Mouse (Mus musculus) forelimb bud, embryonic 11.5 days (tissue): ENCODE data around the gene Inafm2.

ENCODE experiments used
- DNase-seq: peaks from one replicate; pipeline ENCODE4 v3.0.0-alpha.2; 2012; ENCODE audit warnings: low read depth, low spot score

Inafm2 gene

DNA sequence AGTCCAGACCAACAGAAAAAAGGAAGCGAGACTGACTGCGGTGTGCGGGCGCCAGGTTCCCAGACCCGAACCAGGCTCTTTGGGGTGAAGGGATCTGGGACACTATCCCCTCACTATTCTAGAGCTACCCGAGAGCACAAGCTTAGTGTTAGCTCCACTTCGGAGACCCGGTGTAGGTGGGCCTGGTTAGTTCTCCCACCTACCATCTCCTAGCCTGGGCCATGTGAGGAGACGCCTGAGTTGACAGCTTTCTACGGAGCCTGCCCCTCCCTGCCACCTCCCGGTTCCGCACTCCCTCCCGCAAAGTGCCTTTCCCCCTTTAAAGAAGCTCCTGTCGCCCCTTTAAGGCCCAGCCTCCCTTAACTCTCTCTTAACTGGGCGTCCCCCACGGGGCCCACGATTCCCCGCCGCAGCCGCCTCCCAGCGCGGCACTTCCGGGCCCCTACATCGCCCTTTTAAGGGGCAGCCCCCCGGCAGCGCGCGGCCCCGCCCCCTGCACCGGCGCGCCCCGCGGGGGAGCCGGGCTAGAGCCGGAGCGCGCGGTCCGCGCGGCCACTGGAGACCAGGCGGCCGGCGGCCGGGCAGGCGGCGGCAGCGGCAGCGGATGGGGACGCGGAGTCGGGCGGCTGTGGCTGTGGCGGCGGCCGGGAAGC lies at the start of gene Inafm2:
TSS of gene Inafm2 (plus strand) at position 527 of the 653 bp plus-strand sequence.
- peak; percentile 88 for DNase-seq

- DNase-seq, result no peak
These were observed 48.9 kb upstream of the Inafm2 start for GRCm38 (mm10) chr2:118696451-118697308.

- no peak for DNase-seq
These were observed 48.2 kb upstream of the Inafm2 start for GRCm38 (mm10) chr2:118697311-118697877.

DNA sequence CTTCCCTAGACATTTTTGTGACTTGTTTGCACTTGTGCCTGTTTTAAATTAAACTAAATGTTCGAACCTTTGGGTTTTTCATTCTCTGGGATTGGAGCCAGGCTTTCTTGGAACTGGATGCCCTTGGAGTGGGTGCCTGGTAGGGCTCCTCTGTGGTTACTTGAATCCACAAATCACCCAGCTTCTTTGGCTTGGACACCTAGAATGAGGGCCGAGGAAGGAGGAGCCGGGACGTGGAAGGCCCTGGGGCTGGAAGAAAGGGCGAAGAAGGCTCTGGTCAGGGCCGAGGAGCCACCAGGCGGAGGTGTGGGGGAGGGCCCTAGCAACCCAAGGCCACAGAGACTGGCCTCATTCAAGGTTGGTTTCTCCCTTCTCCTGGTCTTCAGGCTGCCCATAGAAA lies 47.6 kb upstream of the Inafm2 start:
- DNase-seq, result no peak

DNA sequence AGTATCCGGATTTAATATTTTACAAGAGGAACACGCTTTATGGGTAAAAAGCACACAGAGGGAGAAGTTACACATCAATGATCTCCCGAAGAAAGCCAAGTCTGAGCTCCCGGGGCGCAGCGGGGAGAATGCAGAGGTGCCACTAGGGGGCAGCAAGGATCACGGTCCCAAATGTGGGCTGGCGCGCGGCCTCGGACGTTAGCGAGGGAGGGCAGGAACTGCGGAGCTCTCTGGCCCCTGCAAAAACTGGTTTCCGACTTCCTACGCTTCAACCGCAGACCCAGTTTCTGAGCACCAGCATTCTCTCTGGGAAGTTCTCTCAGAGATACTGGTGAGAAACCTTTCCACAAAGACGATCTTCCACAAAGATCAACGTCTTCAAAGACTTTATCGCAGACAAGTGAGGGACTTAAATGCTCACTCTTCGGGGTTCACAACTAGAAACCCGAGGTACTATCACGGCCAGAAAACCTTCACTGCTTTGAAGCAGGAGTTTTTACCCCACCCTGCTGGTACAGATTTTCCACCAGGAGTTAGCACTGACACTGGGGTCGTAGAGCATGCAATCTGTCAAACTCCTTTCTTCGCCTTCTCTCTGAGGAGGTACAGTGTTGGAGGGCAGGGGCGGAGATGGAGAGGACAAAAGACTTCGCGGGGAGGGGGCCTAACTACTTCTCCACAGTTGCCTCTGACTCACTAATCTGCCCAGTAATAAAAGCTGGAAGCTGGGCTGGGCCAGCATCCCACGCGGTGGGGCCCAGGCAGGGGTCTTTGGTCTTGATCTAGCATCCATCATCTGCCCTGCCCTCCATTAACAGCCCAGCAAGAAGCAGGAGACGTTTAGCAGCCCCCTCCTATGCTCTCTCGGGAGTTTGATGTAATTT lies 45.1 kb upstream of the Inafm2 start:
- DNase-seq, result peak; percentile 82

- no peak for DNase-seq
These were observed 44.4 kb upstream of the Inafm2 start for GRCm38 (mm10) chr2:118701161-118701560.

GRCm38 (mm10) chr2:118701971-118702882 lies 43.3 kb upstream of the Inafm2 start:
- no peak for DNase-seq

DNA sequence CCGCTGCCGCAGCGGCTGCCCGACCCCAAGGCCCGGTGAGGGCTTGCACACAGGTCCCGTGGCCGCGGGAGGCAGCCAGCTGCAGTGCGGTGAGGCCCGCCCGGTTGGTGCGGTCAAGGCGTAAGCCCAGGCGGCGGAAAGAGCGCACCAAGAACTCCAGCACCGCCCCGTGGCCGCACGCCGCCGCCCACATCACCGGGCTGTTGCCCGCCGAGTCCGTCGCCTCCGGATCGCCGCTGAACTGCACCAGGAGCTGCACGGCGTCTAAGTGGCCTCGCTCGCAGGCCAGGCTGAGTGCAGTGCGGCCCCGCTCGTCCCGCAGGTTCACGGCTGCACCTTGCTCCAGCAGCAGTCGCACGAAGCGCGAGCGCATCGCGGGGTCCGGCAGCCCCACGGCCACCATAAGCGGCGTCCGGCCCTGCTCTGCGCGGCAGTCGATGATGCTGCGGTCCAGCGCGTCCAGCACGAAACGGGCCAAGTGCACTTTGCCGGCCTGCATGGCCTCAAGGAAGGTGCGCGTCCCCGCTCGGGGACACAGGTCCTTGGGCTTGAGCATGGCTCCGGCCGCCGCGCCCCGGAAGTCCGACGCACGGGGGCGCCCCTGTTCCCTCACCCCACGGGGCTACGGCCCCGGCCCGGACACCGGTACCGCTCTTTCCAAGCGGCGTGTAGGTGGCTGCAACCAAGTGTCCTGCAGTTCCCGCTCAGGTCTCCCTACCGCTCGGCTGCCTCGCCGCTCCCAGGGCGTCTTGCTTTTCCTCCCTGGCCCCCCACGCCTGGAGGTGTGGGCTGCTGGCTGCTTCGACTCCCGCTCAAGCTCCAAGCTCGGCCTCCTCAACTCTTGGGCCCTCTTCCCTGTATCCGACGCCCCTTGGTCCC lies 42.4 kb upstream of the Inafm2 start:
- DNase-seq, result peak; percentile 17

GRCm38 (mm10) chr2:118703913-118704730 lies 41.4 kb upstream of the Inafm2 start, which contains the start of gene Ankrd63:
Gene Ankrd63 (minus strand): TSS chr2:118703963.
- DNase-seq, result no peak

DNA sequence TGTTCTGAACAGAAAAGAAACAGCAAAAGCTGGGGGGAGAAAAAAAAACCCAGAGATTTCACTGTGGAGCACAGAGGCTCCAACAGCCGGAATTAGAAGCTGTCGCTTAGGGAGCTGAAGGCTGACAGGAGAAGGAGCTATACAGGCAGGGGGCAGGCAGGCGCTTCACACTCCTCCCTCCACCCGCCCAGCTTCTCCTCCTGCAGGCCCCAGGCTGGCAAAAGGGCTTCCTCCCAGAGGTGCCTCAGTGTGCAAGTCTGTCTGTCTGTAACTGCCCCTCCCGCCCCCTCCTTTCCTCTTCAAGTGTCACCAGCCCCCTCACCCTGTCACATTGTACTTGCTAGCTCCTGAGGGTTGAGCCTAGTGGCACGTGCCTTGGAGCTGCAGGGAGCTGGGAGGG lies 39.1 kb upstream of the Inafm2 start:
- no peak for DNase-seq

DNA sequence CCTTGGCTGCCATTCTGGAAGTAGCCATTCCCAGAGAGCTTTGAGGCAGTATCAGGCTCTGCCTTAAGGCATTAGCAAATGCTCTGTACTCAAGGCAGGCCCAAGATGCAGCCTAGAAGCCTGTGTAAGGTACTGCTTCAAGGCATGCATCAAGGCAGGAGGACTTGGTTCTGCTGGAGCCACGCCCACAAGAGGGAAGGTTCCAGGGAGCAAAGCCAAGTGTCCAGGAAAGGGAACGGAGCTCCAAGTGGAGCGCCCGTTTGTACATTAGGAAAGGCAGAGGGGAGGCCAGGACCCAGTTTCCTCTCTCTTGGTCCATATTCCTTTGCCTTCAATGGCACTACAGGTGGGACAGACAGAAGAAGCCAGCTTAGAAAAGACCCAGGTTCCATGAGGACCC lies 37.1 kb upstream of the Inafm2 start:
- no peak for DNase-seq

DNA sequence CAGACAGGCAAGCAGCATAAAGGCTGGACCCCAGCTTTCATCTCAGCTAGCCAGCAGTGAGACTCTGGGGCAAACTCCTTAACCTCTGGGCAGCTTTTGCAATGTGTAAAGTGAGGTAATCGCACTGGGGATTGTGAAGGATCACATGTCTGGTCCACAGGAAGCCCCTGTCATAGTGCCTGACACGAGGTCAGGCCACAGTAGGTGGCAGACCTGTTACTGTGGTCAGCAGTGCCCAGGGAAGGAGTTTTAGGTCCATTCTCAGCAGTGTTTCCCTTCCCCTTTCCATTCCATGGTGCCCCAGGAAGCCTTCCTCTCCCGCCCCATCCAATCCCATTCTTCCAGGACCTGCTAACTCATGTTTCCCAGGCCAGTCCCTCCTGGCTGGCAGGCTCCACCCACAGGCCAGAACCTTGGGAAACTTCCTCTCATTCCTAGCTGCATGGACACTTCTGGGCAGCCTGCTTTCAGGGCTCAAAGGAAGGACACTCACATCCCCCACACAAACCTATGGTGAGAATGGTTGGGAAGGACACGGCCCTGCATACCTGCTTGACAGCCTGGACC lies 35.8 kb upstream of the Inafm2 start:
- DNase-seq, result no peak

DNA sequence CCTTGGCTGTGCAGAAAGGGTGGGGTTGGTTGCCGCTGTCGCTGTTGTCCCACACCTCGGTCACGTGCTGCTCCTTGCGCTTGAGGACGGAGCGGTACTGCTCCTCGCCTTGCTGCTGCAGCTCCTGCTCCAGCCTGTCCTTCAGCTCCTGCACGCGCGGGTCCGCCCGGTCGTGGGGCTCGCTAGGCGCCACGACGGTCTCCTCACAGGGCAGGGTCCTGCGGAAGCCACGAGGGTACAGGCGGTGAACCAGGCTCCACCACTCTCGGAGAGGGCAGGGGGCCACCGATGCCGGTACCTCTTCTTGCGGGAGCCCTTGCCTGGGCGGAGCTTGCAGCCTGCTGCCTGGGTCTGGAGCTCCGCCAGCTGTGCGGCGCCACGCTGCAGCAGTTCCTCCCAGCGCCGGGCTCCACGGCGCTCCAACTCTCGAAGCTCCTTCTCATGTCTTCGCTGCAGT lies 34.5 kb upstream of the Inafm2 start:
- DNase-seq, result peak; percentile 25

DNA sequence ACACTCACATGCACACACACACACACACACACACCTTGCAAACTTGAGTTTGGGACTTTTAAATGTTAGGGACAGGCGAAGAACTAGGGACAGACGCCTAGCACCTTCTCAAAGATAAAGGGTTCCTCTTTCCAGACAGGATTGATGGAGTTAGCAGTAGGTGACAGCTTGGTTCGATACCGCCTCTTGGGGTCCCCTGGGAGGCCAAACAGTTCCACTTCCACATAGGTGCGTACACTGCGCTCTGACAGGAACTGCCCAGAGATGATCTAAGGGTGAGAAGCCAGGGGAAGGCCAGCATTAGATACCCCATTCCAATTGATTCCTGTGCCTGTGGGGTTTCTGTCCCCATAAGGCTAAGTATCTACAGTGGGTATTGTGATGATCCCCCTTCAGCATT lies 31.9 kb upstream of the Inafm2 start:
- no peak for DNase-seq

DNA sequence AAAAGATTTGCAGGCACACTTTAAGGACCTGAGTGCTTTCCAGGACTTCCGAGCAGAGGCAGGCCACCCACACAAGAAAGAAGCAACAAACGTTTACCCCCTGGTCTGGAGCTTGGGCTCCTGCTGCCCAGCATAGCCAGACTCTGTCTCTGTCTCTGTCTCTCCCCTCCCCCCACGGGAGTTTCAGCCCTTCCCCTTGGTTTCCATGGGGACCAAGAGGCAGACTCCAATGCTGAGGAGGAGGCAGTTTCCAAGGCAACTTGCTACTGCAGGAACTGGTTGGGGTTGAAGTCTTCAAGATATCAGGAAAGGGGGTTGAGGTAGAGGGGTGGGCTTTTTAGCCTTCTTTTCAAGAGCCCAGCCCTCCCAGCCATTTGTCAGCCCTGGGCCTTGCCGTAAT lies 31.3 kb upstream of the Inafm2 start:
- DNase-seq, result no peak

DNA sequence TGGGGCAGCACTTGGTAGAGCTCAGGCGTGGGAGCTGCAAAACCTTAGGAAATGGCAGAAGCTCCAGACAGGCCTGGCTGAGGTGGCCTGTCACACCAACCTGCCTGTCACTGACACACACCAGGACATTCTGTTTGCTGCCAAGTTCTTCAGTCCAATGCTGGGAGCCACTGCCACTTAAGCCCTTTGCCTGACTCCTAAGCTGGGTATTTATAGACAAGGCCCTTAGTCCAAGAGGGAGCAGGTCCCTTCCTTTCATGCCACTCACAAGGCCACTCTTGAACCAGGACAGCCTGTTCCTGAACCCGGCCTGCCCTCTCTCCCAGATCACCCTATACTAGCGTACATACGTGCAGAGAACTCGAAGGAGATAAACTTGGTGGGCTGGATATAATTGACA lies 28.9 kb upstream of the Inafm2 start:
- DNase-seq, result no peak

DNA sequence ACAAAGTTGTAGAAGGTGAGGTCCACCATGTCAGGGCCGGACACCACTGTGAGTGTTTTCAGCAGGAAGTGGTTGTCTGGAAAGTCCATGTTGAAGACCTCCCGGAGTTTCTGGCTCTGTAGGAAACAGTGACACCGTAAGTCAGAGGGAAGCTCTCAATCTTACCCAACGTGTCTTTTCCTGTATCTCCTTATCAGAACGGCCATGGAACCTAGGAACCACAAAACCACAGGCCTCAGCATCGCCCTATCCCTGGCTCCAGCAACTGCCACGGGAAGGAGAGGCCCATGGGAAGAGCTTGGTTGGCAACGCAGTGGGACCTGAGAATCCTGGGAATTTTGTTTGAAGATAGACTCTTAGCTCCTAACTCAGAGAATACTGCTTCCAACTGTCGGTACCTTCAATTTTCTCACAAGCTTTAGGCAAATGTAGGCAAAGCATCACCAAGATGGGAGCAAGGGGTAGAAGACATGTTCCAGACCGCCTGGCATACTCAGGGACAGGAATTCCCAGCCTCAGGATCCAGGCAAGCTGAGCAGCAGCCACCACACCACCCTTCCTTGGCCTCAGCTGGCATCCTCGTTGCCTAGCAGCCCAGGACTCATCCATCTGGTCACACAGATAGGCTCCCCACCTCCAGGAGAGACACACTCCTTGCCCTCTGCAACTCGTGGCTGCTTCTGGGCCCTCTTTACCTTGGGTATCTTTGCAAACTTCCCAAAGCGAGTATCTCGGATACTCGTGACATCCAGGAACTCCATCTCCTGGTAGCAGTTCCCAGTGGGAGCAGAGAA lies 21.7 kb upstream of the Inafm2 start:
- no peak for DNase-seq
